Mouse (Mus musculus): ENCODE measurements around the gene Pttg1. TPM values are rescaled to one million over a fixed set of nuclear protein-coding genes. Genes with fewer than 3 reads are reported as not detected.

The Pttg1 gene
- polyA plus RNA-seq, 1 experiment = 102 TPM

- Histone ChIP-seq H3K4me1 (ENCODE audit: control insufficient read depth, insufficient read depth, low read length) (peaks cover 3% of the 10 kb centered on the region; the same call in 1 of the 2 replicates), H3K4me3 (replicated peaks; ENCODE audit: insufficient read depth, low read depth, low read length) (no peak overlapping the region), H3K27me3 (ENCODE audit: control insufficient read depth, insufficient read depth, low read length) (no peaks in the 10 kb centered on the region), H3K27ac (ENCODE audit: insufficient read depth, low read length) (no peak overlapping the region)
- TF ChIP-seq POLR2A (IDR thresholded peaks at IDR 0.05; ENCODE audit: borderline replicate concordance, insufficient read depth, low read length) = no peak
- no peak for TF ChIP-seq CTCF (IDR thresholded peaks at IDR 0.05; ENCODE audit: borderline replicate concordance, insufficient read depth, low read depth, low read length)
- no peak for DNase-seq
- 92% methylated on average over 15 of the region's 15 CpGs for WGBS
Observed at GRCm38 (mm10) chr11:43404150-43404807, 21.8 kb downstream of the Pttg1 start.

- peaks cover 3% of the 10 kb centered on the region; the same call in 1 of the 2 replicates for H3K4me1 ChIP-seq (ENCODE audit: control insufficient read depth, insufficient read depth, low read length)
- no peak for DNase-seq
- TF ChIP-seq CTCF (IDR thresholded peaks at IDR 0.05; ENCODE audit: borderline replicate concordance, insufficient read depth, low read depth, low read length) (no peak), POLR2A (IDR thresholded peaks at IDR 0.05; ENCODE audit: borderline replicate concordance, insufficient read depth, low read length) (no peak)
- WGBS = 91% methylated on average over 1 of the region's 1 CpGs
- H3K27me3 ChIP-seq (ENCODE audit: control insufficient read depth, insufficient read depth, low read length) = no peaks in the 10 kb centered on the region
- H3K4me3 ChIP-seq (replicated peaks; ENCODE audit: insufficient read depth, low read depth, low read length) = no peak overlapping the region
- H3K27ac ChIP-seq (ENCODE audit: insufficient read depth, low read length) = no peak overlapping the region
Observed at GRCm38 (mm10) chr11:43400131-43400530, 25.9 kb downstream of the Pttg1 start.

GRCm38 (mm10) chr11:43399297-43399696 lies 26.8 kb downstream of the Pttg1 start:
- TF ChIP-seq CTCF (IDR thresholded peaks at IDR 0.05; ENCODE audit: borderline replicate concordance, insufficient read depth, low read depth, low read length) (no peak), POLR2A (IDR thresholded peaks at IDR 0.05; ENCODE audit: borderline replicate concordance, insufficient read depth, low read length) (no peak)
- H3K4me1 ChIP-seq (ENCODE audit: control insufficient read depth, insufficient read depth, low read length) = peaks cover 3% of the 10 kb centered on the region; the same call in 1 of the 2 replicates
- no peak overlapping the region for H3K27ac ChIP-seq (ENCODE audit: insufficient read depth, low read length)
- no peak for DNase-seq
- H3K27me3 ChIP-seq (ENCODE audit: control insufficient read depth, insufficient read depth, low read length) = no peaks in the 10 kb centered on the region
- WGBS = 52% methylated on average over 4 of the region's 4 CpGs
- H3K4me3 ChIP-seq (replicated peaks; ENCODE audit: insufficient read depth, low read depth, low read length) = no peak overlapping the region

- Histone ChIP-seq H3K4me3 (replicated peaks; ENCODE audit: insufficient read depth, low read depth, low read length) (no peak overlapping the region), H3K27ac (ENCODE audit: insufficient read depth, low read length) (no peak overlapping the region), H3K27me3 (ENCODE audit: control insufficient read depth, insufficient read depth, low read length) (no peaks in the 10 kb centered on the region), H3K4me1 (ENCODE audit: control insufficient read depth, insufficient read depth, low read length) (peaks cover 3% of the 10 kb centered on the region; the same call in 1 of the 2 replicates)
- 62% methylated on average over 7 of the region's 7 CpGs for WGBS
- no peak for DNase-seq
- TF ChIP-seq CTCF (IDR thresholded peaks at IDR 0.05; ENCODE audit: borderline replicate concordance, insufficient read depth, low read depth, low read length) (no peak), POLR2A (IDR thresholded peaks at IDR 0.05; ENCODE audit: borderline replicate concordance, insufficient read depth, low read length) (no peak)
Observed at GRCm38 (mm10) chr11:43396672-43397071, 29.4 kb downstream of the Pttg1 start.

- WGBS = 88% methylated on average over 4 of the region's 4 CpGs
- Histone ChIP-seq H3K4me3 (replicated peaks; ENCODE audit: insufficient read depth, low read depth, low read length) (no peak overlapping the region), H3K4me1 (ENCODE audit: control insufficient read depth, insufficient read depth, low read length) (peaks cover 3% of the 10 kb centered on the region; the same call in 1 of the 2 replicates), H3K27ac (ENCODE audit: insufficient read depth, low read length) (no peak overlapping the region), H3K27me3 (ENCODE audit: control insufficient read depth, insufficient read depth, low read length) (no peaks in the 10 kb centered on the region)
- no peak for TF ChIP-seq CTCF (IDR thresholded peaks at IDR 0.05; ENCODE audit: borderline replicate concordance, insufficient read depth, low read depth, low read length)
- DNase-seq = no peak
Observed at GRCm38 (mm10) chr11:43396246-43396645, 29.8 kb downstream of the Pttg1 start.

- Histone ChIP-seq H3K27ac (ENCODE audit: insufficient read depth, low read length) (no peak overlapping the region), H3K4me3 (replicated peaks; ENCODE audit: insufficient read depth, low read depth, low read length) (no peak overlapping the region), H3K4me1 (ENCODE audit: control insufficient read depth, insufficient read depth, low read length) (peaks cover 2% of the 10 kb centered on the region; the same call in 1 of the 2 replicates), H3K27me3 (ENCODE audit: control insufficient read depth, insufficient read depth, low read length) (no peaks in the 10 kb centered on the region)
- TF ChIP-seq CTCF (IDR thresholded peaks at IDR 0.05; ENCODE audit: borderline replicate concordance, insufficient read depth, low read depth, low read length) = no peak
- no peak for TF ChIP-seq POLR2A (IDR thresholded peaks at IDR 0.05; ENCODE audit: borderline replicate concordance, insufficient read depth, low read length)
- 79% methylated on average over 14 of the region's 14 CpGs for WGBS
- no peak for DNase-seq
Observed at GRCm38 (mm10) chr11:43395073-43395948, 30.7 kb downstream of the Pttg1 start.

GRCm38 (mm10) chr11:43393325-43393724 lies 32.7 kb downstream of the Pttg1 start:
- Histone ChIP-seq H3K27ac (ENCODE audit: insufficient read depth, low read length) (no peak overlapping the region), H3K4me1 (ENCODE audit: control insufficient read depth, insufficient read depth, low read length) (no peaks in the 10 kb centered on the region; the same call in 1 of the 2 replicates), H3K4me3 (replicated peaks; ENCODE audit: insufficient read depth, low read depth, low read length) (no peak overlapping the region), H3K27me3 (ENCODE audit: control insufficient read depth, insufficient read depth, low read length) (no peaks in the 10 kb centered on the region)
- WGBS = 91% methylated on average over 4 of the region's 4 CpGs
- TF ChIP-seq POLR2A (IDR thresholded peaks at IDR 0.05; ENCODE audit: borderline replicate concordance, insufficient read depth, low read length) (no peak), CTCF (IDR thresholded peaks at IDR 0.05; ENCODE audit: borderline replicate concordance, insufficient read depth, low read depth, low read length) (no peak)
- no peak for DNase-seq

All from cerebellum, adult 2 months (tissue).